11 mouse cellular contexts compared by ENCODE assay signal in genomic region chr14:79617121-79617828, GRCm38 (mm10). TPM values are rescaled to one million over a fixed set of nuclear protein-coding genes. Genes with fewer than 3 reads are reported as not detected.
DNase-seq lines count a peak whose midpoint lies in the region; ATAC-seq and TF ChIP-seq lines count a peak whose summit lies in the region.
"Had no signal": no experiment of that assay in that cellular context is flagged by ENCODE, and none has a peak within 500 bp of the region (broad histone marks: within the 10 kb centered on the region; RNA-seq: fewer than 3 reads in every experiment).

No protein-coding gene starts in this region.

- H3K4me3 ChIP-seq in heart, adult 2 months: no peak overlapping the region
- no peak overlapping the region for H3K4me3 ChIP-seq in heart, embryonic 11.5 days (ENCODE audit: low read depth, low read length)
- H3K4me3 ChIP-seq in stomach, postnatal 0 days (ENCODE audit: low read depth, low read length): no peak overlapping the region
- H3K4me3 ChIP-seq: heart, embryonic 13.5 days had no signal

- no peak overlapping the region for H3K9ac ChIP-seq in heart, adult 2 months (ENCODE audit: low read depth, low read length)
- no peak overlapping the region for H3K9ac ChIP-seq in heart, embryonic 11.5 days (ENCODE audit: low read depth, low read length)
- H3K9ac ChIP-seq in stomach, postnatal 0 days (ENCODE audit: low read length): no peak overlapping the region
- H3K9ac ChIP-seq: heart, embryonic 13.5 days had no signal

- intact Hi-C loops in heart, adult 2 months (cut with DNase I): loop anchor here (2.0 to 10.0 kb wide), 4 partner anchors 44 to 598 kb away; no protein-coding TSS in a partner anchor

- H3K27me3 ChIP-seq in heart, adult 2 months (ENCODE audit: control insufficient read depth, insufficient read depth, low read length): no peaks in the 10 kb centered on the region
- no peaks in the 10 kb centered on the region for H3K27me3 ChIP-seq in heart, embryonic 11.5 days (ENCODE audit: control insufficient read depth, insufficient read depth, low read length)
- no peaks in the 10 kb centered on the region for H3K27me3 ChIP-seq in stomach, postnatal 0 days (ENCODE audit: control insufficient read depth, insufficient read depth, low read length)
- H3K27me3 ChIP-seq: heart, embryonic 13.5 days had no signal

- H3K79me2 ChIP-seq in heart, adult 2 months (replicated peaks; ENCODE audit: control insufficient read depth, insufficient read depth, low read length): no peaks in the 10 kb centered on the region

- no peak overlapping the region for H3K4me2 ChIP-seq in heart, embryonic 11.5 days
- no peak overlapping the region for H3K4me2 ChIP-seq in stomach, postnatal 0 days (replicated peaks; ENCODE audit: low read depth)
- H3K4me2 ChIP-seq: heart, embryonic 13.5 days had no signal

- no peak for TF ChIP-seq EP300 in heart, adult 2 months (IDR thresholded peaks at IDR 0.05; ENCODE audit: insufficient read depth, low read depth, low read length)
- no peak for TF ChIP-seq EP300 in stomach, postnatal 0 days (optimal IDR thresholded peaks at IDR 0.05)

- H3K9me3 ChIP-seq in heart, embryonic 11.5 days (replicated peaks; ENCODE audit: control insufficient read depth, low read length): no peaks in the 10 kb centered on the region
- H3K9me3 ChIP-seq in stomach, postnatal 0 days (ENCODE audit: control insufficient read depth, low read length): no peaks in the 10 kb centered on the region
- H3K9me3 ChIP-seq: heart, embryonic 13.5 days had no signal

- ATAC-seq in heart, embryonic 11.5 days (replicated peaks; ENCODE audit: insufficient number of reproducible peaks, low FRiP score, low TSS enrichment): no peak
- no peak for ATAC-seq in stomach, postnatal 0 days (ENCODE audit: low FRiP score, low TSS enrichment)
- ATAC-seq: activated CD4-positive, CD25-positive, alpha-beta regulatory T cell, adult 4 months had no signal

- H3K4me1 ChIP-seq in heart, adult 2 months (ENCODE audit: control insufficient read depth, insufficient read depth, low read length): no peaks in the 10 kb centered on the region; the same call in 1 of the 2 replicates
- H3K4me1 ChIP-seq in heart, embryonic 11.5 days (ENCODE audit: control insufficient read depth, insufficient read depth, low read length): peaks cover 4% of the 10 kb centered on the region; the same call in 1 of the 2 replicates
- H3K4me1 ChIP-seq in stomach, postnatal 0 days (replicated peaks; ENCODE audit: control insufficient read depth, insufficient read depth): no peaks in the 10 kb centered on the region

- no peak overlapping the region for H3K27ac ChIP-seq in heart, adult 2 months
- H3K27ac ChIP-seq in heart, embryonic 11.5 days (ENCODE audit: low read depth, low read length): no peak overlapping the region
- no peak overlapping the region for H3K27ac ChIP-seq in stomach, postnatal 0 days (replicated peaks)
- H3K27ac ChIP-seq: heart, embryonic 13.5 days had no signal

- peak; percentile 77 for TF ChIP-seq CTCF in heart, adult 2 months (IDR thresholded peaks at IDR 0.05)
- TF ChIP-seq CTCF in stomach, postnatal 0 days (IDR thresholded peaks at IDR 0.05; ENCODE audit: low read depth): peak; percentile 77

- DNase-seq in heart, adult 2 months: peak in 1 of 2 experiments; percentile 29
- DNase-seq in right cerebral cortex, adult 2 months (ENCODE audit: low spot score in 2 of 2): peak; percentile 31 to 42
- no peak for DNase-seq in right cerebral cortex, postnatal 14 days
- DNase-seq in induced T-regulatory cell, adult 2 months (ENCODE audit: low read depth): peak; percentile 8
- DNase-seq in stomach, postnatal 0 days (ENCODE audit: low spot score): no peak
- no peak for DNase-seq in kidney, postnatal 4 days
- no peak for DNase-seq in cerebellum, postnatal 4 days (ENCODE audit: low spot score in 2 of 2)
- DNase-seq: lung, adult 18-20 months had no signal

- peaks cover 4% of the 10 kb centered on the region for H3K36me3 ChIP-seq in heart, adult 2 months (ENCODE audit: control insufficient read depth, insufficient read depth, low read length)
- H3K36me3 ChIP-seq in heart, embryonic 11.5 days (ENCODE audit: control insufficient read depth, insufficient read depth, low read length): peaks cover 20% of the 10 kb centered on the region
- H3K36me3 ChIP-seq in stomach, postnatal 0 days (ENCODE audit: control insufficient read depth, insufficient read depth, low read length): 0 out of 2 replicates have a peak, but pooled peaks cover 6% of the 10 kb centered on the region

- TF ChIP-seq POLR2A in heart, adult 2 months (IDR thresholded peaks at IDR 0.05; ENCODE audit: insufficient read depth, low read depth, low read length): no peak

- 74% methylated on average over 8 of the region's 8 CpGs for WGBS in heart, adult 2 months
- WGBS in heart, embryonic 11.5 days (ENCODE audit: insufficient replicate concordance): 86% methylated on average over 8 of the region's 8 CpGs
- WGBS in stomach, postnatal 0 days: 83% methylated on average over 8 of the region's 8 CpGs

RNA-seq across cellular contexts. Expression of gene Sugt1, which starts 29.8 kb away (rescaled TPM):
- 10 to 100 TPM; 52.4 to 64.9 TPM for total RNA-seq in heart, adult 2 months (2021)
- 5.7 and 16.9 TPM in 2 replicates for polyA plus RNA-seq in heart, adult 2 months (2012; rRNA removed)
- 118 and 119 TPM in 2 replicates for polyA plus RNA-seq in heart, embryonic 11.5 days (2014; fragmentation: Nextera tagmentation; extraction: Ambion mirVana)
- polyA plus RNA-seq in stomach, postnatal 0 days (2015; fragmentation: Nextera tagmentation; extraction: Ambion mirVana): 70.4 and 73.7 TPM in 2 replicates

RNA-seq across cellular contexts. Expression of gene Cnmd, which starts 44.7 kb away (rescaled TPM):
- total RNA-seq in heart, adult 2 months (2021): 1 to 10 TPM; 2.0 to 3.9 TPM
- polyA plus RNA-seq in heart, adult 2 months (2012; rRNA removed): 0.47 and 1.5 TPM in 2 replicates
- 0.30 and 1.2 TPM in 2 replicates for polyA plus RNA-seq in heart, embryonic 11.5 days (2014; fragmentation: Nextera tagmentation; extraction: Ambion mirVana)
- 0.49 and 0.56 TPM in 2 replicates for polyA plus RNA-seq in stomach, postnatal 0 days (2015; fragmentation: Nextera tagmentation; extraction: Ambion mirVana)
- polyA plus RNA-seq: activated CD4-positive, CD25-positive, alpha-beta regulatory T cell, adult 4 months had no signal

Comparison
In these comparisons a context has a peak if more than half of its experiments do, and no peak if none do; other contexts are left out.
1. DNase-seq: peak in right cerebral cortex, adult 2 months (2 of 2) and induced T-regulatory cell, adult 2 months (single experiment); none in right cerebral cortex, postnatal 14 days (single experiment), stomach, postnatal 0 days (single experiment), kidney, postnatal 4 days (0 of 2) and cerebellum, postnatal 4 days (0 of 2).